Mouse (Mus musculus) c-Kit-positive CD71-positive TER-119-negative erythroid progenitor cells, embryonic 14.5 days (primary cell): ENCODE measurements at regions not wholly inside any gene's neighbourhood (a gene's known extent, or its start where the extent isn't known, plus 50 kb on each side); places are given as distances from the start of the nearest gene placed in this dataset.
A peak's percentile ranks its signal among the peaks of the same experiment; 100 is the strongest.
"Not testable (repeated sequence)": the region's sequence is repeated elsewhere in the genome, so short reads cannot be mapped to it uniquely, and the experiment has no call there.

Experiments
- DNase-seq: peaks from one replicate; pipeline ENCODE4 v3.0.0-alpha.2; 2013; ENCODE audit warnings: low read depth

- no peak for DNase-seq
These were observed 50.8 kb upstream of the Elmo1 start for GRCm38 (mm10) chr13:20039590-20039989.

- peak; percentile 3 for DNase-seq
These were observed 51.9 kb upstream of the Elmo1 start for GRCm38 (mm10) chr13:20038463-20038862.

- no peak for DNase-seq
These were observed 53.0 kb upstream of the Elmo1 start for GRCm38 (mm10) chr13:20037436-20037835.

GRCm38 (mm10) chr13:20033937-20034735, 56.3 kb upstream of the Elmo1 start:
- DNase-seq = no peak

- no peak for DNase-seq
These were observed 58.7 kb upstream of the Elmo1 start for GRCm38 (mm10) chr13:20031660-20032059.

GRCm38 (mm10) chr13:20031082-20031481, 59.3 kb upstream of the Elmo1 start:
- DNase-seq = no peak

GRCm38 (mm10) chr13:20026612-20027011, 63.8 kb upstream of the Elmo1 start:
- DNase-seq = no peak

- DNase-seq = not testable (repeated sequence)
These were observed 73.9 kb upstream of the Elmo1 start for GRCm38 (mm10) chr13:20016454-20016853.

GRCm38 (mm10) chr13:20012621-20013020, 77.8 kb upstream of the Elmo1 start:
- DNase-seq = no peak

GRCm38 (mm10) chr13:20009164-20009563, 81.2 kb upstream of the Elmo1 start:
- no peak for DNase-seq

GRCm38 (mm10) chr13:20007561-20007960, 82.8 kb upstream of the Elmo1 start:
- no peak for DNase-seq

GRCm38 (mm10) chr13:19997606-19998005, 92.8 kb upstream of the Elmo1 start:
- no peak for DNase-seq

GRCm38 (mm10) chr13:19975621-19976020, 114.8 kb upstream of the Elmo1 start:
- no peak for DNase-seq

GRCm38 (mm10) chr13:19966566-19966965, 123.8 kb upstream of the Elmo1 start:
- DNase-seq = no peak

- DNase-seq = no peak
These were observed 127.4 kb upstream of the Elmo1 start for GRCm38 (mm10) chr13:19963031-19963430.

- DNase-seq = no peak
These were observed 104.7 kb upstream of the Gpr141 start for GRCm38 (mm10) chr13:19928761-19929160.

GRCm38 (mm10) chr13:19927807-19928206, 103.8 kb upstream of the Gpr141 start:
- no peak for DNase-seq

- DNase-seq = no peak
These were observed 97.2 kb upstream of the Gpr141 start for GRCm38 (mm10) chr13:19921084-19921827.

GRCm38 (mm10) chr13:19911860-19912584, 88.0 kb upstream of the Gpr141 start:
- no peak for DNase-seq

- no peak for DNase-seq
These were observed 78.7 kb upstream of the Gpr141 start for GRCm38 (mm10) chr13:19902786-19903185.

- DNase-seq = no peak
These were observed 73.1 kb upstream of the Gpr141 start for GRCm38 (mm10) chr13:19897191-19897590.

GRCm38 (mm10) chr13:19888983-19889773, 65.1 kb upstream of the Gpr141 start:
- DNase-seq = no peak
